ENCODE assay signal across 16 mouse cellular contexts in the genomic region with DNA sequence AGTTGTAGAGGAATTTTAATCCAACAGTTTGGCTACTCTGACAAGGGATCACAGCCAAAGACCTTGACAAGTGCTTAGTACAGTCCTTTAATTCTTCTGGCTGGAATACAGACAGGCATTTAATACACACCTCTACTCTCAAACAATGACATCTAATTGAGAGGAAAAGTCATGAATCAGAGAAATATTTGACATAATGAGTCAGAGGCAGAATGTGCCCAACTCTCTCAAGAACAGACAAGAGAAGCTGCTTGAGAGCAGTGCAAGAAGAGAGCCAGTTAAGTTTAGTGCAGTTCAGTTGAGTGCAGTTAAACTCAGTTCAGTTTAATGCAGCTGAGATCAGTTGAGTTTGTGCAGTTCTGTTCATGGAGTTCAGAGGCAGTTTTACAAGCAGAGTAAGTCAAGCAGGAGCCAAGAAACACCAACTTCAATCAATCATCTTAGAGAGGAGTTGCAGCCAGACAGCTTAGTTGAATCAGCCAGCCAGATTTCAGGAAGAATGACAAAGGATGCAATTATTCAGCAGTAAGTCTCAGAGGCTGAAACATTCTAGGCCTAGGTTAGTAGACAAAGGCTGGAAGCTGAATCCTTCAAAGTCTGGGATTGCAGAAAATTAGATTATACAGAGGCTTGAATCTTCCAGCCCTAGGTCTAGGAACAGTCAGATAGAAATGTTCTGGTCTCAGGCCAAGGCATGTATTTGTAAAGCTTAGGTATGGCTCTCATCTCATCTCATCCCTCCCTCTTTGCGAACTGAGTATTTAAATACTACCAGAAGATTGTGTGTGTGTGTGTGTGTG.
DNase-seq lines count a peak whose midpoint lies in the region; ATAC-seq and TF ChIP-seq lines count a peak whose summit lies in the region.
"Had no signal": no experiment of that assay in that cellular context is flagged by ENCODE, and none has a peak within 500 bp of the region (broad histone marks: within the 10 kb centered on the region; RNA-seq: fewer than 3 reads in every experiment).

No protein-coding gene starts in this region.

- H3K27me3 ChIP-seq in hindbrain, embryonic 14.5 days (ENCODE audit: control insufficient read depth, insufficient read depth, low read length), result no peaks in the 10 kb centered on the region
- no peaks in the 10 kb centered on the region for H3K27me3 ChIP-seq in hindbrain, embryonic 12.5 days
- no peaks in the 10 kb centered on the region for H3K27me3 ChIP-seq in midbrain, postnatal 0 days (ENCODE audit: insufficient read depth, low read length)
- H3K27me3 ChIP-seq in midbrain, embryonic 14.5 days (ENCODE audit: control insufficient read depth, insufficient read depth, low read length), result no peaks in the 10 kb centered on the region
- H3K27me3 ChIP-seq: liver, embryonic 15.5 days; midbrain, embryonic 12.5 days had no signal

- no peak overlapping the region for H3K9ac ChIP-seq in hindbrain, embryonic 14.5 days
- no peak overlapping the region for H3K9ac ChIP-seq in hindbrain, embryonic 12.5 days
- no peak overlapping the region for H3K9ac ChIP-seq in midbrain, postnatal 0 days (replicated peaks; ENCODE audit: low read length, poor library complexity, severe bottlenecking)
- no peak overlapping the region for H3K9ac ChIP-seq in midbrain, embryonic 14.5 days (replicated peaks; ENCODE audit: low read length)
- H3K9ac ChIP-seq: liver, embryonic 15.5 days; midbrain, embryonic 12.5 days had no signal

- H3K9me3 ChIP-seq in hindbrain, embryonic 14.5 days (ENCODE audit: control insufficient read depth, low read length), result no peaks in the 10 kb centered on the region
- H3K9me3 ChIP-seq in hindbrain, embryonic 12.5 days (replicated peaks), result no peaks in the 10 kb centered on the region
- H3K9me3 ChIP-seq in midbrain, postnatal 0 days (ENCODE audit: low read length), result no peaks in the 10 kb centered on the region
- H3K9me3 ChIP-seq in midbrain, embryonic 14.5 days (ENCODE audit: control insufficient read depth, low read length), result no peaks in the 10 kb centered on the region
- H3K9me3 ChIP-seq: heart, embryonic 10.5 days; liver, embryonic 15.5 days; midbrain, embryonic 12.5 days had no signal

- H3K27ac ChIP-seq in hindbrain, embryonic 14.5 days, result no peak overlapping the region
- no peak overlapping the region for H3K27ac ChIP-seq in hindbrain, embryonic 12.5 days
- no peak overlapping the region for H3K27ac ChIP-seq in midbrain, postnatal 0 days (ENCODE audit: low read depth, low read length)
- no peak overlapping the region for H3K27ac ChIP-seq in midbrain, embryonic 14.5 days (replicated peaks; ENCODE audit: low read depth, low read length)
- H3K27ac ChIP-seq in embryonic fibroblast, embryonic 13.5 days (ENCODE audit: insufficient read depth, low read length), result peak overlapping the region; percentile 92
- H3K27ac ChIP-seq: heart, embryonic 10.5 days; layer of hippocampus, adult 2 months; liver, embryonic 15.5 days; midbrain, embryonic 12.5 days had no signal

- 75% methylated on average over 1 of the region's 1 CpGs for WGBS in hindbrain, embryonic 14.5 days
- WGBS in hindbrain, embryonic 12.5 days, result 89% methylated on average over 1 of the region's 1 CpGs
- 47% methylated on average over 1 of the region's 1 CpGs for WGBS in midbrain, postnatal 0 days
- 59% methylated on average over 1 of the region's 1 CpGs for WGBS in midbrain, embryonic 14.5 days

- TF ChIP-seq POLR2A in embryonic fibroblast, embryonic 13.5 days (IDR thresholded peaks at IDR 0.05; ENCODE audit: low read depth, low read length), result no peak

- H3K4me2 ChIP-seq in hindbrain, embryonic 14.5 days (replicated peaks), result no peak overlapping the region
- no peak overlapping the region for H3K4me2 ChIP-seq in hindbrain, embryonic 12.5 days (replicated peaks)
- no peak overlapping the region for H3K4me2 ChIP-seq in midbrain, postnatal 0 days (ENCODE audit: low read depth, low read length, poor library complexity, severe bottlenecking)
- H3K4me2 ChIP-seq in midbrain, embryonic 14.5 days (ENCODE audit: low read length), result no peak overlapping the region
- H3K4me2 ChIP-seq: liver, embryonic 15.5 days; midbrain, embryonic 12.5 days had no signal

- H3K4me1 ChIP-seq in hindbrain, embryonic 14.5 days (replicated peaks; ENCODE audit: control insufficient read depth, insufficient read depth, low read length), result no peaks in the 10 kb centered on the region
- H3K4me1 ChIP-seq in hindbrain, embryonic 12.5 days, result no peaks in the 10 kb centered on the region
- no peaks in the 10 kb centered on the region for H3K4me1 ChIP-seq in midbrain, postnatal 0 days (ENCODE audit: insufficient read depth, low read length)
- no peaks in the 10 kb centered on the region for H3K4me1 ChIP-seq in midbrain, embryonic 14.5 days (ENCODE audit: control insufficient read depth, insufficient read depth, low read length)
- 0 out of 2 replicates have a peak, but pooled peaks cover 2% of the 10 kb centered on the region for H3K4me1 ChIP-seq in embryonic fibroblast, embryonic 13.5 days (ENCODE audit: control insufficient read depth, insufficient read depth, low read length)
- H3K4me1 ChIP-seq: heart, embryonic 10.5 days; liver, embryonic 15.5 days; midbrain, embryonic 12.5 days had no signal

- no peak overlapping the region for H3K4me3 ChIP-seq in hindbrain, embryonic 14.5 days (replicated peaks; ENCODE audit: low read length)
- H3K4me3 ChIP-seq in hindbrain, embryonic 12.5 days, result no peak overlapping the region
- no peak overlapping the region for H3K4me3 ChIP-seq in midbrain, postnatal 0 days (ENCODE audit: low read depth, low read length)
- H3K4me3 ChIP-seq in midbrain, embryonic 14.5 days (replicated peaks; ENCODE audit: low read depth, low read length), result no peak overlapping the region
- no peak overlapping the region for H3K4me3 ChIP-seq in embryonic fibroblast, embryonic 13.5 days (ENCODE audit: insufficient read depth, low read length)
- H3K4me3 ChIP-seq: heart, embryonic 10.5 days; layer of hippocampus, adult 2 months; liver, embryonic 15.5 days; midbrain, embryonic 12.5 days had no signal

- no peaks in the 10 kb centered on the region for H3K36me3 ChIP-seq in hindbrain, embryonic 14.5 days (replicated peaks; ENCODE audit: control insufficient read depth, insufficient read depth)
- no peaks in the 10 kb centered on the region for H3K36me3 ChIP-seq in hindbrain, embryonic 12.5 days
- no peaks in the 10 kb centered on the region for H3K36me3 ChIP-seq in midbrain, postnatal 0 days (ENCODE audit: insufficient read depth, low read length)
- no peaks in the 10 kb centered on the region for H3K36me3 ChIP-seq in midbrain, embryonic 14.5 days (ENCODE audit: control insufficient read depth, insufficient read depth, low read length)
- H3K36me3 ChIP-seq: heart, embryonic 10.5 days; liver, embryonic 15.5 days; midbrain, embryonic 12.5 days had no signal

- peak; percentile 14; the same call in 1 of the 2 replicates for ATAC-seq in hindbrain, embryonic 14.5 days (ENCODE audit: low FRiP score)
- ATAC-seq in hindbrain, embryonic 12.5 days (ENCODE audit: low FRiP score), result no peak
- no peak for ATAC-seq in midbrain, postnatal 0 days (ENCODE audit: low FRiP score)
- no peak for ATAC-seq in midbrain, embryonic 14.5 days (ENCODE audit: low FRiP score, low TSS enrichment)
- no peak for ATAC-seq in erythroid progenitor cell, adult 5-6 weeks (replicated peaks; ENCODE audit: low FRiP score, poor library complexity, severe bottlenecking)

- DNase-seq in hindbrain, embryonic 14.5 days (ENCODE audit: low spot score), result no peak
- peak; percentile 39 for DNase-seq in midbrain, postnatal 0 days (ENCODE audit: low spot score)
- DNase-seq in midbrain, embryonic 14.5 days, result no peak
- DNase-seq in heart, adult 18-20 months, result no peak
- DNase-seq: cerebellum, adult 11-12 months; gastrocnemius, postnatal 14 days; kidney, adult 9 months; lung, postnatal 36 days; right cerebral cortex, postnatal 14 days had no signal

- TF ChIP-seq CTCF in midbrain, postnatal 0 days (IDR thresholded peaks at IDR 0.05), result no peak
- no peak for TF ChIP-seq CTCF in embryonic fibroblast, embryonic 13.5 days (IDR thresholded peaks at IDR 0.05; ENCODE audit: borderline replicate concordance, insufficient read depth, low read length)
